Mouse (Mus musculus): Measurements from ENCODE around the gene 1700092M07Rik. TPM values are rescaled to one million over a fixed set of nuclear protein-coding genes. Genes with fewer than 3 reads are reported as not detected.

The 1700092M07Rik gene
- polyA plus RNA-seq, 1 experiment from 2014 or later, result 2.6 TPM

GRCm38 (mm10) chr19:8786008-8786781 lies 45.7 kb downstream of the 1700092M07Rik start, which contains the start of gene Taf6l:
Gene Taf6l (minus strand): TSS chr19:8786417.
- Histone ChIP-seq H3K36me3 (peaks cover 24% of the 10 kb centered on the region), H3K9me3 (no peaks in the 10 kb centered on the region), H3K4me2 (replicated peaks) (peak within 1 kb of the TSS; percentile 64), H3K27me3 (no peaks in the 10 kb centered on the region), H3K9ac (peak within 1 kb of the TSS; percentile 63), H3K4me3 (peak within 1 kb of the TSS; percentile 69), H3K4me1 (peaks cover 6% of the 10 kb centered on the region; the same call in 1 of the 2 replicates), H3K27ac (peak within 1 kb of the TSS; percentile 88)
- peak; percentile 98 for ATAC-seq (ENCODE audit: insufficient number of reproducible peaks, insufficient read depth, low FRiP score, low TSS enrichment)
- WGBS, result under 1% methylated on average over 32 of the region's 32 CpGs

- peaks cover 6% of the 10 kb centered on the region; the same call in 1 of the 2 replicates for H3K4me1 ChIP-seq
- no peak overlapping the region for H3K9ac ChIP-seq
- H3K27ac ChIP-seq, result no peak overlapping the region
- H3K4me3 ChIP-seq, result no peak overlapping the region
- H3K4me2 ChIP-seq (replicated peaks), result no peak overlapping the region
- H3K36me3 ChIP-seq, result peaks cover 18% of the 10 kb centered on the region
- no peaks in the 10 kb centered on the region for H3K27me3 ChIP-seq
- 26% methylated on average over 3 of the region's 3 CpGs for WGBS
- ATAC-seq (ENCODE audit: insufficient number of reproducible peaks, insufficient read depth, low FRiP score, low TSS enrichment), result no peak
- peaks cover 5% of the 10 kb centered on the region; the same call in 1 of the 2 replicates for H3K9me3 ChIP-seq
Measured at GRCm38 (mm10) chr19:8788521-8788920, 48.0 kb downstream of the 1700092M07Rik start.

GRCm38 (mm10) chr19:8789171-8789570 lies 48.7 kb downstream of the 1700092M07Rik start:
- Histone ChIP-seq H3K4me2 (replicated peaks) (no peak overlapping the region), H3K36me3 (peaks cover 23% of the 10 kb centered on the region), H3K4me1 (peaks cover 6% of the 10 kb centered on the region; the same call in 1 of the 2 replicates), H3K4me3 (no peak overlapping the region), H3K27ac (no peak overlapping the region), H3K9me3 (peaks cover 5% of the 10 kb centered on the region; the same call in 1 of the 2 replicates), H3K27me3 (no peaks in the 10 kb centered on the region), H3K9ac (no peak overlapping the region)
- no peak for ATAC-seq (ENCODE audit: insufficient number of reproducible peaks, insufficient read depth, low FRiP score, low TSS enrichment)
- 49% methylated on average over 1 of the region's 1 CpGs for WGBS

- Histone ChIP-seq H3K9me3 (peaks cover 5% of the 10 kb centered on the region; the same call in 1 of the 2 replicates), H3K4me1 (peaks cover 5% of the 10 kb centered on the region; the same call in 1 of the 2 replicates), H3K9ac (no peak overlapping the region), H3K4me3 (no peak overlapping the region), H3K4me2 (replicated peaks) (no peak overlapping the region), H3K27me3 (no peaks in the 10 kb centered on the region), H3K36me3 (peaks cover 31% of the 10 kb centered on the region), H3K27ac (no peak overlapping the region)
- ATAC-seq (ENCODE audit: insufficient number of reproducible peaks, insufficient read depth, low FRiP score, low TSS enrichment), result no peak
- 81% methylated on average over 7 of the region's 7 CpGs for WGBS
Measured at GRCm38 (mm10) chr19:8790171-8790570, 49.7 kb downstream of the 1700092M07Rik start.

Small RNAs within 50 kb of the gene (microRNA-seq; reads per million reads assigned to microRNA genes)
- not detected for gene Mir6992

Other genes with a start within 250 kb of the 1700092M07Rik start
- gene Slc22a8, start 149.5 kb upstream of the 1700092M07Rik start, polyA plus RNA-seq (2016; fragmentation: Nextera tagmentation; extraction: Ambion mirVana), result 0.08 and 0.10 TPM in 2 replicates
- 0.87 and 1.3 TPM in 2 replicates for gene Slc22a6, start 122.7 kb upstream of the 1700092M07Rik start, polyA plus RNA-seq (2016; fragmentation: Nextera tagmentation; extraction: Ambion mirVana)
- 0.63 and 0.69 TPM in 2 replicates for gene Chrm1, start 76.9 kb upstream of the 1700092M07Rik start, polyA plus RNA-seq (2016; fragmentation: Nextera tagmentation; extraction: Ambion mirVana)
- 119 and 122 TPM in 2 replicates for gene Slc3a2, start 17.3 kb upstream of the 1700092M07Rik start, polyA plus RNA-seq (2016; fragmentation: Nextera tagmentation; extraction: Ambion mirVana)
- 88.5 and 98.3 TPM in 2 replicates for gene Wdr74, start 4.9 kb upstream of the 1700092M07Rik start, polyA plus RNA-seq (2016; fragmentation: Nextera tagmentation; extraction: Ambion mirVana)
- gene Stx5a, start 695 bp downstream of the 1700092M07Rik start, polyA plus RNA-seq (2016; fragmentation: Nextera tagmentation; extraction: Ambion mirVana), result 165 and 172 TPM in 2 replicates
- 218 and 221 TPM in 2 replicates for gene Nxf1, start 16.4 kb downstream of the 1700092M07Rik start, polyA plus RNA-seq (2016; fragmentation: Nextera tagmentation; extraction: Ambion mirVana)
- gene Tmem223, start 30.3 kb downstream of the 1700092M07Rik start, polyA plus RNA-seq (2016; fragmentation: Nextera tagmentation; extraction: Ambion mirVana), result 202 and 221 TPM in 2 replicates
- gene Tmem179b, start 33.7 kb downstream of the 1700092M07Rik start, polyA plus RNA-seq (2016; fragmentation: Nextera tagmentation; extraction: Ambion mirVana), result 48.4 and 54.1 TPM in 2 replicates
- gene Taf6l, start 45.7 kb downstream of the 1700092M07Rik start, polyA plus RNA-seq (2016; fragmentation: Nextera tagmentation; extraction: Ambion mirVana), result 39.9 and 40.4 TPM in 2 replicates
- 166 and 170 TPM in 2 replicates for gene Polr2g, start 57.9 kb downstream of the 1700092M07Rik start, polyA plus RNA-seq (2016; fragmentation: Nextera tagmentation; extraction: Ambion mirVana)
- 6.5 and 7.2 TPM in 2 replicates for gene Zbtb3, start 61.8 kb downstream of the 1700092M07Rik start, polyA plus RNA-seq (2016; fragmentation: Nextera tagmentation; extraction: Ambion mirVana)
- gene Ttc9c, start 78.6 kb downstream of the 1700092M07Rik start, polyA plus RNA-seq (2016; fragmentation: Nextera tagmentation; extraction: Ambion mirVana), result 71.3 and 71.7 TPM in 2 replicates
- 6.2 TPM in 2 replicates for gene Hnrnpul2, start 79.3 kb downstream of the 1700092M07Rik start, polyA plus RNA-seq (2016; fragmentation: Nextera tagmentation; extraction: Ambion mirVana)
- not detected in 2 replicates for gene AC129217.1, start 89.1 kb downstream of the 1700092M07Rik start, polyA plus RNA-seq (2016; fragmentation: Nextera tagmentation; extraction: Ambion mirVana)
- gene Bscl2, start 96.7 kb downstream of the 1700092M07Rik start, polyA plus RNA-seq (2016; fragmentation: Nextera tagmentation; extraction: Ambion mirVana), result 43.0 and 47.5 TPM in 2 replicates
- gene Gng3, start 98.5 kb downstream of the 1700092M07Rik start, polyA plus RNA-seq (2016; fragmentation: Nextera tagmentation; extraction: Ambion mirVana), result 30.5 and 38.9 TPM in 2 replicates
- 0.18 and 0.77 TPM in 2 replicates for gene Lrrn4cl, start 110.0 kb downstream of the 1700092M07Rik start, polyA plus RNA-seq (2016; fragmentation: Nextera tagmentation; extraction: Ambion mirVana)
- 179 and 189 TPM in 2 replicates for gene Ubxn1, start 130.8 kb downstream of the 1700092M07Rik start, polyA plus RNA-seq (2016; fragmentation: Nextera tagmentation; extraction: Ambion mirVana)
- gene Uqcc3, start 140.2 kb downstream of the 1700092M07Rik start, polyA plus RNA-seq (2016; fragmentation: Nextera tagmentation; extraction: Ambion mirVana), result 66.0 and 67.6 TPM in 2 replicates
- gene Lbhd1, start 143.0 kb downstream of the 1700092M07Rik start, polyA plus RNA-seq (2016; fragmentation: Nextera tagmentation; extraction: Ambion mirVana), result 82.3 and 88.4 TPM in 2 replicates
- not detected in 2 replicates for gene Gm49403, start 143.2 kb downstream of the 1700092M07Rik start, polyA plus RNA-seq (2016; fragmentation: Nextera tagmentation; extraction: Ambion mirVana)
- gene 1810009A15Rik, start 148.1 kb downstream of the 1700092M07Rik start, polyA plus RNA-seq (2016; fragmentation: Nextera tagmentation; extraction: Ambion mirVana), result 98.0 and 107 TPM in 2 replicates
- gene Gm49416, start 148.2 kb downstream of the 1700092M07Rik start, polyA plus RNA-seq (2016; fragmentation: Nextera tagmentation; extraction: Ambion mirVana), result not detected in 2 replicates
- gene Ints5, start 152.3 kb downstream of the 1700092M07Rik start, polyA plus RNA-seq (2016; fragmentation: Nextera tagmentation; extraction: Ambion mirVana), result 50.4 and 51.5 TPM in 2 replicates
- 112 and 119 TPM in 2 replicates for gene Ganab, start 157.4 kb downstream of the 1700092M07Rik start, polyA plus RNA-seq (2016; fragmentation: Nextera tagmentation; extraction: Ambion mirVana)
- 54.6 and 58.5 TPM in 2 replicates for gene B3gat3, start 179.7 kb downstream of the 1700092M07Rik start, polyA plus RNA-seq (2016; fragmentation: Nextera tagmentation; extraction: Ambion mirVana)
- 2.7 and 3.0 TPM in 2 replicates for gene Rom1, start 188.6 kb downstream of the 1700092M07Rik start, polyA plus RNA-seq (2016; fragmentation: Nextera tagmentation; extraction: Ambion mirVana)
- gene Eml3, start 188.8 kb downstream of the 1700092M07Rik start, polyA plus RNA-seq (2016; fragmentation: Nextera tagmentation; extraction: Ambion mirVana), result 29.0 and 29.7 TPM in 2 replicates
- 202 and 211 TPM in 2 replicates for gene Mta2, start 201.2 kb downstream of the 1700092M07Rik start, polyA plus RNA-seq (2016; fragmentation: Nextera tagmentation; extraction: Ambion mirVana)
- gene Tut1, start 213.1 kb downstream of the 1700092M07Rik start, polyA plus RNA-seq (2016; fragmentation: Nextera tagmentation; extraction: Ambion mirVana), result 35.6 and 38.1 TPM in 2 replicates
- 471 and 477 TPM in 2 replicates for gene Eef1g, start 226.3 kb downstream of the 1700092M07Rik start, polyA plus RNA-seq (2016; fragmentation: Nextera tagmentation; extraction: Ambion mirVana)
- gene Ahnak, start 248.6 kb downstream of the 1700092M07Rik start, polyA plus RNA-seq (2016; fragmentation: Nextera tagmentation; extraction: Ambion mirVana), result 24.4 and 27.7 TPM in 2 replicates

All from embryonic facial prominence, embryonic 12.5 days (tissue).